Mouse (Mus musculus) forebrain, embryonic 13.5 days (tissue): Measurements from ENCODE around the gene Ube2j2. TPM values are rescaled to one million over a fixed set of nuclear protein-coding genes. Genes with fewer than 3 reads are reported as not detected.
A peak's percentile ranks its signal among the peaks of the same experiment; 100 is the strongest.

ENCODE experiments used
- ATAC-seq: fragments of 200-750 bp; cut with Nextera tagmentation; 2 replicates; pipeline ENCODE4 v1.8.0; 2017
- H3K27ac ChIP-seq: fragments of 300-500 bp; sonication (generic); 2 replicates; pipeline ENCODE4 v1.5.1; 2015; ENCODE audit warnings: inconsistent platforms, mild to moderate bottlenecking, moderate library complexity
- H3K27me3 ChIP-seq: fragments of 300-500 bp; sonication (generic); 2 replicates; pipeline ENCODE4 v1.6.1; 2015; ENCODE audit warnings: mild to moderate bottlenecking, inconsistent platforms
- H3K36me3 ChIP-seq: fragments of 300-500 bp; sonication (generic); 2 replicates; pipeline ENCODE4 v1.6.1; 2015; ENCODE audit warnings: mild to moderate bottlenecking, inconsistent platforms; ENCODE audit not compliant: poor library complexity, severe bottlenecking
- H3K4me1 ChIP-seq: fragments of 300-500 bp; sonication (generic); 2 replicates; pipeline ENCODE4 v1.6.1; 2015; ENCODE audit warnings: inconsistent platforms
- H3K4me2 ChIP-seq: fragments of 300-500 bp; sonication (generic); 2 replicates; pipeline ENCODE4 v1.6.1; 2015; ENCODE audit warnings: inconsistent platforms, mild to moderate bottlenecking, moderate library complexity
- H3K4me3 ChIP-seq: fragments of 300-500 bp; sonication (generic); 2 replicates; pipeline ENCODE4 v1.5.1; 2015; ENCODE audit warnings: mild to moderate bottlenecking, inconsistent platforms
- H3K9ac ChIP-seq: fragments of 300-500 bp; sonication (generic); 2 replicates; pipeline ENCODE4 v1.6.1; 2015; ENCODE audit warnings: mild to moderate bottlenecking, inconsistent platforms
- H3K9me3 ChIP-seq: fragments of 300-500 bp; sonication (generic); replicated peaks from 2 replicates; pipeline ENCODE4 v1.6.1; 2016; ENCODE audit warnings: inconsistent platforms
- WGBS: fragments of 180-500 bp; shearing (Covaris S2); methylation state at CpG from one replicate; pipeline ENCODE4 v1.1.7; 2015; 5-methylcytosine and 5-hydroxymethylcytosine counted together
- polyA plus RNA-seq: library from polyadenylated mRNA; unstranded; fragments of >200 nt; fragmentation: Nextera tagmentation; extraction: Ambion mirVana; gene quantifications from 2 replicates; pipeline ENCODE4 v1.2.1, GENCODE M21; 2015

The Ube2j2 gene
- polyA plus RNA-seq, 1 experiment from 2014 or later, result 131 TPM

GRCm38 (mm10) chr4:155907003-155907402 lies 36.6 kb upstream of the Ube2j2 start:
- no peak for ATAC-seq
- Histone ChIP-seq H3K27ac (no peak overlapping the region), H3K4me2 (no peak overlapping the region), H3K4me1 (no peaks in the 10 kb centered on the region), H3K9ac (no peak overlapping the region), H3K27me3 (no peaks in the 10 kb centered on the region), H3K9me3 (no peaks in the 10 kb centered on the region), H3K36me3 (peaks cover 57% of the 10 kb centered on the region), H3K4me3 (no peak overlapping the region)
- 88% methylated on average over 11 of the region's 11 CpGs for WGBS

GRCm38 (mm10) chr4:155908281-155908680 lies 35.4 kb upstream of the Ube2j2 start:
- Histone ChIP-seq H3K27ac (no peak overlapping the region), H3K27me3 (no peaks in the 10 kb centered on the region), H3K4me2 (no peak overlapping the region), H3K9ac (no peak overlapping the region), H3K4me1 (no peaks in the 10 kb centered on the region), H3K4me3 (no peak overlapping the region), H3K9me3 (no peaks in the 10 kb centered on the region), H3K36me3 (peaks cover 44% of the 10 kb centered on the region)
- ATAC-seq, result no peak; the same call in 1 of the 2 replicates
- 82% methylated on average over 7 of the region's 7 CpGs for WGBS

- H3K4me1 ChIP-seq, result no peaks in the 10 kb centered on the region
- 93% methylated on average over 4 of the region's 4 CpGs for WGBS
- H3K9ac ChIP-seq, result no peak overlapping the region
- H3K4me2 ChIP-seq, result no peak overlapping the region
- no peak overlapping the region for H3K27ac ChIP-seq
- peaks cover 40% of the 10 kb centered on the region for H3K36me3 ChIP-seq
- no peak for ATAC-seq
- no peaks in the 10 kb centered on the region for H3K27me3 ChIP-seq
- H3K9me3 ChIP-seq, result no peaks in the 10 kb centered on the region
- no peak overlapping the region for H3K4me3 ChIP-seq
Observed at GRCm38 (mm10) chr4:155908751-155909150, 34.9 kb upstream of the Ube2j2 start.

GRCm38 (mm10) chr4:155932031-155932430 lies 11.6 kb upstream of the Ube2j2 start:
- ATAC-seq, result no peak
- Histone ChIP-seq H3K9ac (no peak overlapping the region), H3K36me3 (no peaks in the 10 kb centered on the region), H3K4me1 (no peaks in the 10 kb centered on the region), H3K27me3 (0 out of 2 replicates have a peak, but pooled peaks cover 3% of the 10 kb centered on the region), H3K27ac (no peak overlapping the region), H3K4me3 (no peak overlapping the region), H3K9me3 (no peaks in the 10 kb centered on the region), H3K4me2 (no peak overlapping the region)
- WGBS, result 66% methylated on average over 1 of the region's 1 CpGs

GRCm38 (mm10) chr4:155943049-155943452 lies 580 bp upstream of the Ube2j2 start:
- no peaks in the 10 kb centered on the region for H3K9me3 ChIP-seq
- WGBS, result 1% methylated on average over 17 of the region's 17 CpGs
- H3K4me3 ChIP-seq, result peak overlapping the region; percentile 96
- ATAC-seq, result peak; percentile 48
- H3K27ac ChIP-seq, result peak overlapping the region; percentile 71; the same call in 1 of the 2 replicates
- peaks cover 8% of the 10 kb centered on the region for H3K27me3 ChIP-seq
- H3K36me3 ChIP-seq, result peaks cover 18% of the 10 kb centered on the region
- peak overlapping the region; percentile 91 for H3K9ac ChIP-seq
- peak overlapping the region; percentile 92 for H3K4me2 ChIP-seq
- H3K4me1 ChIP-seq, result peaks cover 25% of the 10 kb centered on the region

- peak overlapping the region; percentile 91 for H3K9ac ChIP-seq
- peak overlapping the region; percentile 98 for H3K4me2 ChIP-seq
- WGBS, result 0% methylated on average over 17 of the region's 17 CpGs
- peak; percentile 13 for ATAC-seq
- peaks cover 30% of the 10 kb centered on the region for H3K36me3 ChIP-seq
- H3K27me3 ChIP-seq, result peaks cover 8% of the 10 kb centered on the region
- no peaks in the 10 kb centered on the region for H3K9me3 ChIP-seq
- H3K4me3 ChIP-seq, result peak overlapping the region; percentile 96
- peaks cover 25% of the 10 kb centered on the region for H3K4me1 ChIP-seq
- H3K27ac ChIP-seq, result peak overlapping the region; percentile 52
Observed at GRCm38 (mm10) chr4:155944271-155944670, 640 bp downstream of the Ube2j2 start.

- no peaks in the 10 kb centered on the region for H3K9me3 ChIP-seq
- no peak overlapping the region for H3K4me3 ChIP-seq
- H3K36me3 ChIP-seq, result peaks cover 58% of the 10 kb centered on the region
- no peak overlapping the region for H3K27ac ChIP-seq
- no peak overlapping the region for H3K4me2 ChIP-seq
- ATAC-seq, result no peak
- H3K27me3 ChIP-seq, result no peaks in the 10 kb centered on the region
- peaks cover 25% of the 10 kb centered on the region for H3K4me1 ChIP-seq
- H3K9ac ChIP-seq, result no peak overlapping the region
Observed at GRCm38 (mm10) chr4:155947094-155947493, 3.5 kb downstream of the Ube2j2 start.

GRCm38 (mm10) chr4:155955491-155955890 lies 11.9 kb downstream of the Ube2j2 start:
- Histone ChIP-seq H3K4me3 (no peak overlapping the region), H3K27me3 (no peaks in the 10 kb centered on the region), H3K27ac (no peak overlapping the region), H3K4me1 (no peaks in the 10 kb centered on the region), H3K9ac (no peak overlapping the region), H3K9me3 (no peaks in the 10 kb centered on the region), H3K36me3 (peaks cover 81% of the 10 kb centered on the region), H3K4me2 (no peak overlapping the region)
- ATAC-seq, result no peak
- WGBS, result 94% methylated on average over 6 of the region's 6 CpGs

GRCm38 (mm10) chr4:155959275-155959674 lies 15.6 kb downstream of the Ube2j2 start:
- WGBS, result 7% methylated on average over 5 of the region's 5 CpGs
- no peak overlapping the region for H3K4me3 ChIP-seq
- peaks cover 13% of the 10 kb centered on the region for H3K4me1 ChIP-seq
- peaks cover 53% of the 10 kb centered on the region for H3K36me3 ChIP-seq
- no peak overlapping the region for H3K4me2 ChIP-seq
- no peaks in the 10 kb centered on the region for H3K9me3 ChIP-seq
- no peak overlapping the region; the same call in 1 of the 2 replicates for H3K27ac ChIP-seq
- peak; percentile 73 for ATAC-seq
- H3K9ac ChIP-seq, result no peak overlapping the region
- H3K27me3 ChIP-seq, result no peaks in the 10 kb centered on the region

GRCm38 (mm10) chr4:155962167-155962971 lies 18.7 kb downstream of the Ube2j2 start, which contains the start of gene C1qtnf12:
TSS of gene C1qtnf12 (plus strand) at chr4:155962318.
- H3K9me3 ChIP-seq, result no peaks in the 10 kb centered on the region
- WGBS, result 1% methylated on average over 41 of the region's 42 CpGs
- ATAC-seq, result peak; percentile 64
- H3K27ac ChIP-seq, result 0 out of 2 replicates have a peak within 1 kb of the TSS, but pooled peaks have one; percentile 14
- peaks cover 49% of the 10 kb centered on the region for H3K36me3 ChIP-seq
- peak within 1 kb of the TSS; percentile 77 for H3K4me2 ChIP-seq
- peak within 1 kb of the TSS; percentile 74 for H3K9ac ChIP-seq
- H3K4me1 ChIP-seq, result peaks cover 13% of the 10 kb centered on the region
- H3K4me3 ChIP-seq, result peak within 1 kb of the TSS; percentile 44
- H3K27me3 ChIP-seq, result no peaks in the 10 kb centered on the region

GRCm38 (mm10) chr4:155963106-155963505 lies 19.5 kb downstream of the Ube2j2 start:
- ATAC-seq, result no peak
- peak overlapping the region; percentile 77 for H3K4me2 ChIP-seq
- H3K36me3 ChIP-seq, result peaks cover 42% of the 10 kb centered on the region
- 53% methylated on average over 7 of the region's 7 CpGs for WGBS
- H3K27ac ChIP-seq, result no peak overlapping the region
- no peaks in the 10 kb centered on the region for H3K27me3 ChIP-seq
- peak overlapping the region; percentile 74; the same call in 1 of the 2 replicates for H3K9ac ChIP-seq
- H3K4me1 ChIP-seq, result peaks cover 13% of the 10 kb centered on the region
- H3K4me3 ChIP-seq, result peak overlapping the region; percentile 44; the same call in 1 of the 2 replicates
- H3K9me3 ChIP-seq, result no peaks in the 10 kb centered on the region

GRCm38 (mm10) chr4:155964396-155964795 lies 20.8 kb downstream of the Ube2j2 start:
- Histone ChIP-seq H3K9me3 (no peaks in the 10 kb centered on the region), H3K4me3 (no peak overlapping the region), H3K9ac (no peak overlapping the region), H3K4me1 (peaks cover 13% of the 10 kb centered on the region), H3K27ac (no peak overlapping the region), H3K4me2 (no peak overlapping the region), H3K27me3 (no peaks in the 10 kb centered on the region), H3K36me3 (peaks cover 35% of the 10 kb centered on the region)
- 92% methylated on average over 11 of the region's 11 CpGs for WGBS
- no peak for ATAC-seq
